Mouse (Mus musculus) embryonic facial prominence, embryonic 11.5 days (tissue): ENCODE measurements at regions not wholly inside any gene's neighbourhood (a gene's known extent, or its start where the extent isn't known, plus 50 kb on each side); places are given as distances from the start of the nearest gene placed in this dataset.

Source experiments
- ATAC-seq: fragments of 200-750 bp; cut with Nextera tagmentation; replicated peaks from 2 replicates; pipeline ENCODE4 v1.8.0; 2017; ENCODE audit warnings: low read depth; ENCODE audit not compliant: insufficient number of reproducible peaks, low FRiP score, low TSS enrichment
- DNase-seq: peaks from one replicate; pipeline ENCODE4 v3.0.0-alpha.2; 2015; ENCODE audit warnings: low spot score
- H3K27ac ChIP-seq: fragments of 300-500 bp; sonication (generic); replicated peaks from 2 replicates; pipeline ENCODE4 v1.5.1; 2014; ENCODE audit warnings: mild to moderate bottlenecking, low read depth, low read length, control low read depth
- H3K27me3 ChIP-seq: fragments of 300-500 bp; sonication (generic); 2 replicates; pipeline ENCODE4 v1.6.1; 2014; ENCODE audit warnings: mild to moderate bottlenecking, low read length, moderate library complexity, mixed read lengths; ENCODE audit not compliant: control insufficient read depth, insufficient read depth
- H3K36me3 ChIP-seq: fragments of 300-500 bp; sonication (generic); replicated peaks from 2 replicates; pipeline ENCODE4 v1.6.1; 2014; ENCODE audit warnings: low read depth, mild to moderate bottlenecking, low read length, moderate library complexity, mixed read lengths; ENCODE audit not compliant: control insufficient read depth, insufficient read depth
- H3K4me1 ChIP-seq: fragments of 300-500 bp; sonication (generic); 2 replicates; pipeline ENCODE4 v1.6.1; 2014; ENCODE audit warnings: low read length, mixed read lengths; ENCODE audit not compliant: control insufficient read depth, insufficient read depth
- H3K4me2 ChIP-seq: fragments of 300-500 bp; sonication (generic); 2 replicates; pipeline ENCODE4 v1.6.1; 2014; ENCODE audit warnings: low read depth, mild to moderate bottlenecking, control low read depth, low read length, moderate library complexity
- H3K4me3 ChIP-seq: fragments of 300-500 bp; sonication (generic); 2 replicates; pipeline ENCODE4 v1.5.1; 2014; ENCODE audit warnings: low read depth, low read length, control low read depth
- H3K9ac ChIP-seq: fragments of 300-500 bp; sonication (generic); replicated peaks from 2 replicates; pipeline ENCODE4 v1.6.1; 2014; ENCODE audit warnings: mild to moderate bottlenecking, control low read depth, low read length
- H3K9me3 ChIP-seq: fragments of 300-500 bp; sonication (generic); replicated peaks from 2 replicates; pipeline ENCODE4 v1.6.1; 2016; ENCODE audit warnings: mild to moderate bottlenecking, low read length, inconsistent platforms, mixed read lengths; ENCODE audit not compliant: control insufficient read depth
- WGBS: fragments of 180-500 bp; shearing (Covaris S2); extraction: QIAGEN DNeasy Blood & Tissue Kit; methylation state at CpG from one replicate; pipeline ENCODE4 v1.1.7; 2014; 5-methylcytosine and 5-hydroxymethylcytosine counted together

DNA sequence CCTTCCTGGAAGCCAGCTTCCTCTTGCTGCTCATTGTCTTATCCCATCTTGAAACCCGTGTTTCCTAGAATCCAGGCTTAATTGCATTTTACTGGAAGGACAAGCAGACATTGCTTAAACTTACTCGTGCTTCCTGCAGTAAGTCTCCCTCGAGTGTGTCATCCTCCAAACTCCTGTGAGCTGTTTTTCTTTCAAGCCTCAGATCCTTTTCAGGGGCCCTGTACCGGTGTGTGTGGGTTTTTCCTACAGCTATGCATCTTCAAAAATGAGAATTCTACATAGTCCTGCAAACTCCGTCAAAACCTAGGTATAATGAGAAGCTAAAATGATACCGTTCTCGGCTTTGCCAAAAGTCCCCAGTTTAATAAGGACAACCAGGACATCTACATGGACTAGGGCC, 167.2 kb upstream of the Gcfc2 start:
- ATAC-seq (no peak), DNase-seq (no peak)
- no peak overlapping the region for H3K9ac ChIP-seq
- no peaks in the 10 kb centered on the region for H3K4me1 ChIP-seq
- H3K9me3 ChIP-seq, result no peaks in the 10 kb centered on the region
- no peaks in the 10 kb centered on the region for H3K27me3 ChIP-seq
- H3K4me2 ChIP-seq, result no peak overlapping the region
- no peak overlapping the region for H3K4me3 ChIP-seq
- no peak overlapping the region for H3K27ac ChIP-seq
- no peaks in the 10 kb centered on the region for H3K36me3 ChIP-seq
- 78% methylated on average over 7 of the region's 7 CpGs for WGBS

DNA sequence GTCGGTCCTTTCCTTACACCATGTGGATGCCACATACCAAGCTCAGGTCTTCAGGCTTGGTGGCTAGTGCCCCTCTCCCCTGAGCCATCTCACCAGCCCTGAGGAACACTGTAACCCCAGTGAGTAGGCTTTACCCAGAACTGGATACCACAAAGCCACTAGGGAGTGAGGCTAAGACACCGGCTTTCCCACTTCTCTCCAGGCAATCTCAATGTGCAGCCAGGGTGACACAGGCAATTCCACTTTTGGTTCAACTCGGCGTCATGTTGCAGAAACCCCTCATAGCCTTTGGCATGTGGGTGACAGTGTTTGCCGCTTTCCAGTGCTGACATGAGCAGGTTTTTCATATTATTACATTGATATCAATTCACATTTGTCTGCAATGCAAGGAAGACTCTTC, 164.6 kb upstream of the Gcfc2 start:
- Histone ChIP-seq H3K9me3 (no peaks in the 10 kb centered on the region), H3K36me3 (no peaks in the 10 kb centered on the region), H3K9ac (no peak overlapping the region), H3K4me3 (no peak overlapping the region), H3K4me2 (no peak overlapping the region), H3K27me3 (no peaks in the 10 kb centered on the region), H3K4me1 (no peaks in the 10 kb centered on the region), H3K27ac (no peak overlapping the region)
- ATAC-seq (peak; percentile 56; the same call in 1 of the 2 replicates), DNase-seq (no peak)
- WGBS, result 90% methylated on average over 5 of the region's 5 CpGs

DNA sequence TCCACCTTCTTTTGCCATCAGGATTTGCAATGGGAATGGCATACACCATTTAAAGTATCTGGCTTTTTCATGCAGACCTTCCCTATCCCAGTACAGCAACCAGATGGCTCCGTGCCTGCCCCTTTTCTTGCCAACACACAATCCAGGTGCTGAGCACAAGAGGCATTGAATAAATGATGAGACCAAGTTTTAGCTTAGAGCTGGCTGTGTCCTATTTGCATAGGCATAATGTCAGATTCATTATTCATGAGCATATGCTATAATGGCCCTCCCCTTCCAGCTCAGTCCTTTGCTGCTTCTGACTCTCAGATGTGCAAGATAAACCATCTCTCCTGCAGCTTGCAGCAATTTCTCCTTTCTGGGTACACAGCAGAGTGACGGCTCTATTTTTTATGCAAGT, 163.3 kb upstream of the Gcfc2 start:
- no peaks in the 10 kb centered on the region for H3K36me3 ChIP-seq
- H3K4me1 ChIP-seq, result no peaks in the 10 kb centered on the region
- H3K9me3 ChIP-seq, result no peaks in the 10 kb centered on the region
- H3K4me3 ChIP-seq, result no peak overlapping the region
- no peak overlapping the region for H3K9ac ChIP-seq
- DNase-seq (no peak), ATAC-seq (no peak)
- no peaks in the 10 kb centered on the region for H3K27me3 ChIP-seq
- WGBS, result 81% methylated on average over 2 of the region's 2 CpGs
- H3K4me2 ChIP-seq, result no peak overlapping the region
- H3K27ac ChIP-seq, result no peak overlapping the region

DNA sequence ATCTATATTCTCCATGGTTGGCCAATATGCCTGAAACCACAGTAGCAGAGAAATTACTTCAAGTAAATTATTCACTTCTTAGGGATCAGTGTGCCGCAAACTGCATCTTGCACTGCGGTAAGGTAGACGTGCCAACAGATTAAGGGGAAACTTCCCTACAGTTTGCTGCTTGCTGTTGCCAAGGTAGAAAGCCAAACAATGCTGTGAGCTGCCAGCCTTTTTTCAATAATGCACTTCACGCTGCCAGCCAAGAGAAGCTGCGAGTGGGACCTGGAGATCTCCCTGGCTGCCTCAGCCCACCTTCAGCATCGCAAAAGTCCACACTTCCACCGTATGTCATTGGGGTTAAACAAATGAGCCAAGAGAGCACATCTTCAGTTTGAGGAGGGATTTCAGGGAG, 157.6 kb upstream of the Gcfc2 start:
- no peaks in the 10 kb centered on the region for H3K27me3 ChIP-seq
- no peak overlapping the region for H3K4me3 ChIP-seq
- WGBS, result 96% methylated on average over 7 of the region's 7 CpGs
- H3K4me2 ChIP-seq, result no peak overlapping the region
- DNase-seq (no peak), ATAC-seq (no peak)
- no peaks in the 10 kb centered on the region for H3K36me3 ChIP-seq
- H3K9ac ChIP-seq, result no peak overlapping the region
- H3K27ac ChIP-seq, result no peak overlapping the region
- no peaks in the 10 kb centered on the region for H3K9me3 ChIP-seq
- no peaks in the 10 kb centered on the region for H3K4me1 ChIP-seq

DNA sequence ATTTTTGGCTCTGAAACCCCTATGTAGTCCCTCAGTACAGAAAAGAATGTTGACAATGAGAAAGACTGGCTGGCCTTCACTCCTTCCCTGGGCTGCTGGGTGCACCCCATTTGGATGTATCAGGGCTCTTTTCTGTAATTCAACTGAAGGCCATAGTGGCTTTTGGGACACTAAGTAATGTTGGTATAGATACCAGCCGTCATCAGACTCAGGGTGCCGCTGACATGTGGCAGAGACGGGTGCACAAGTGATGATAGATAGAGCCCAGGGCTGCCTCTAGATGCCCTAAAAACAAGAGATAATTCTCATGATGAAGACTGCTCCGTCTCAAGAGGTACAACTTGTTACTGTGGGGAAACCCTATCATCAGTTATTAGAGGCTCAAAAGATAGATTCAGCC, 156.7 kb upstream of the Gcfc2 start:
- Histone ChIP-seq H3K4me2 (no peak overlapping the region), H3K9me3 (no peaks in the 10 kb centered on the region), H3K36me3 (no peaks in the 10 kb centered on the region), H3K4me1 (no peaks in the 10 kb centered on the region), H3K9ac (no peak overlapping the region), H3K27me3 (no peaks in the 10 kb centered on the region), H3K27ac (no peak overlapping the region), H3K4me3 (no peak overlapping the region)
- ATAC-seq (no peak), DNase-seq (no peak)
- 88% methylated on average over 4 of the region's 4 CpGs for WGBS

DNA sequence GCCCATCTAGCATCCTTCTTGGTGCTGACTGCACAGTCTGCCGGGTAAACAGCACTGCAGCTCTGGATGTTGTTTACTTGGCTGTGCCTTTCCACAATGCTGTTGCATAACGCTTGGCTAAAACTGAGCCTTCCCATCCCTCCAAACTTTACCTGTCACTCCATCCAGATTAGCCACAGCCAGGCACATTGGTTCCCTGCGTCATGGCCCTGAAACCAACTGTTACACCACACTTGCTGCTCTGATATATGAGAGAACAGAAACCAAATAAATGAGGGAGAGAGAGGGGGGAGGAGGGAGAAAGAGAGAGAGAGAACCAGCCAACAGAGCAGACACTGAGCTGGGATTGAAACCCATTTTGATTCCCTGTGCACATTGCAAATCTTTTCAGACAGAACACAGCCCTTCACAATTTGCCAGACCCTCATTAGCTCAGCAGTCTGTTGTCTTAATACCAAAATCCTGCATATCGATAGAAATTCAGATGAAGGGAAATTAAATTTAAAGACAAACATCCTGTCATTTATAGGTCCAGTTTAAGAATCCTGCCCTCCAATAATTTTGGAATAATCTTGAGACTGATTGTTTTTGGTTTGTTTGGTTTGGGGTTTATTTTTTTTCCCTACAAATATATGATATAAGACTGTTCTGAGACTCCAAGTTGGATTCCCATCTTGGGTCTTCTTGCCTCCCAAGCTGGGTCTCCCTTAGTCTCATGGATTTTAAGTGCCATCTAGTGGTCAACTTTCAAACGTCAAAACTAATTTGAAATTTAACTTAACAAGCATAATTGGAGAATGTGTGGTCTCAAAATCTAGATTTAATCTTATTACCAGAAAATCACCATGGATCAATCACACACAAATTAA, 154.6 kb upstream of the Gcfc2 start:
- H3K4me2 ChIP-seq, result no peak overlapping the region
- H3K4me3 ChIP-seq, result no peak overlapping the region
- H3K27ac ChIP-seq, result no peak overlapping the region
- no peaks in the 10 kb centered on the region for H3K4me1 ChIP-seq
- no peaks in the 10 kb centered on the region for H3K27me3 ChIP-seq
- DNase-seq, result peak; percentile 72
- ATAC-seq, result no peak
- no peaks in the 10 kb centered on the region for H3K36me3 ChIP-seq
- H3K9me3 ChIP-seq, result no peaks in the 10 kb centered on the region
- no peak overlapping the region for H3K9ac ChIP-seq
- WGBS, result 57% methylated on average over 5 of the region's 5 CpGs

DNA sequence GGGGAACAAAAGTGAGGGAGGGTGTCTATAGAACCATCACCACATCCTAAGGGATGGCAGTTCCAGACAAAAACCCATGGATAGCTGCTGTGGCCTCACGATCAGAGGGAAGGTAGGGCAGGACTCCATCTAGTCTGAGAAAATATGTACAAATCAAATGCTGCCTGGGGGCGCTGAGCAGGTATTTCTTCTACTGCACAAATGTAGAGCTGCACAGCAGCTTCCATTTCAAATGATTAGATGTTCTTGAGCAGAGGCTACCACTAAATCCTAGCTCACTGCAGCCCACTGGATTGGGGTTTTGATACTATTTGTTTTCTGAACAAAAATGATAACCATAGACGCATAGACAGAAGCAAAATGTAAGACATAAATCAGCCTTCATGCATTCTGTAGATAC, 153.2 kb upstream of the Gcfc2 start:
- H3K27me3 ChIP-seq, result no peaks in the 10 kb centered on the region
- H3K4me1 ChIP-seq, result no peaks in the 10 kb centered on the region
- H3K4me3 ChIP-seq, result no peak overlapping the region
- ATAC-seq (no peak), DNase-seq (no peak)
- no peak overlapping the region for H3K27ac ChIP-seq
- H3K9ac ChIP-seq, result no peak overlapping the region
- no peaks in the 10 kb centered on the region for H3K36me3 ChIP-seq
- H3K4me2 ChIP-seq, result no peak overlapping the region
- 81% methylated on average over 3 of the region's 3 CpGs for WGBS
- no peaks in the 10 kb centered on the region for H3K9me3 ChIP-seq

DNA sequence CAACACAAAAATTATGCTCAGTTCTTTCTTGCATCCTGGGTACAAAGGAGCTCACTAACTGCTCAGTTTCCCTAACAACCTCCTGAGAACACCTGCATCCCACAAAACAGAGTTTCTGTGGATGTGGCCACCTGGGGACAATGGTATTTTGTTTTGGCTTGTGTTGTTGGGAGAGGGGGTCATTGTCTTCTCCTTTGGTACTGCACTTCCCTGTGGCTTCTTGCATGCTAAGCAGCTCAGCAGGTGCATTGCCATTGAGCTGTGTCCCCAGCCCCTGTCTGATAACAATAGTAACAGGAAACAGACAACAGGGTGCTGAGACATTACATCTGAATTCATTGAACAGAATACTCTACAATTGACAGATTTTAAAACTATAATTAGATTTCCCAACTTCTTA, 151.6 kb upstream of the Gcfc2 start:
- Histone ChIP-seq H3K27me3 (no peaks in the 10 kb centered on the region), H3K9me3 (no peaks in the 10 kb centered on the region), H3K4me1 (no peaks in the 10 kb centered on the region), H3K36me3 (no peaks in the 10 kb centered on the region), H3K4me3 (no peak overlapping the region), H3K4me2 (no peak overlapping the region), H3K27ac (no peak overlapping the region), H3K9ac (no peak overlapping the region)
- ATAC-seq (no peak), DNase-seq (no peak)
